Mouse (Mus musculus) heart, embryonic 16.5 days (tissue): ENCODE data around the gene Tinagl1. TPM values are rescaled to one million over a fixed set of nuclear protein-coding genes. Genes with fewer than 3 reads are reported as not detected.

Experiments used
- ATAC-seq: fragments of 200-750 bp; cut with Nextera tagmentation; replicated peaks from 2 replicates; pipeline ENCODE4 v1.8.0; 2017; ENCODE audit warnings: moderate number of reproducible peaks; ENCODE audit not compliant: insufficient read depth, low FRiP score; ENCODE audit errors: extremely low read depth
- H3K27ac ChIP-seq: fragments of 300-500 bp; sonication (generic); 2 replicates; pipeline ENCODE4 v1.5.1; 2014; ENCODE audit warnings: mild to moderate bottlenecking, low read length, control low read depth, moderate library complexity
- H3K27me3 ChIP-seq: fragments of 300-500 bp; sonication (generic); 2 replicates; pipeline ENCODE4 v1.6.1; 2014; ENCODE audit warnings: low read length, mixed read lengths; ENCODE audit not compliant: control insufficient read depth, insufficient read depth
- H3K36me3 ChIP-seq: fragments of 300-500 bp; sonication (generic); 2 replicates; pipeline ENCODE4 v1.6.1; 2014; ENCODE audit not compliant: control insufficient read depth, insufficient read depth
- H3K4me1 ChIP-seq: fragments of 300-500 bp; sonication (generic); 2 replicates; pipeline ENCODE4 v1.6.1; 2014; ENCODE audit warnings: low read length, mixed read lengths; ENCODE audit not compliant: control insufficient read depth, insufficient read depth
- H3K4me2 ChIP-seq: fragments of 300-500 bp; sonication (generic); 2 replicates; pipeline ENCODE4 v1.6.1; 2014; ENCODE audit warnings: low read depth, mild to moderate bottlenecking, control low read depth, low read length
- H3K4me3 ChIP-seq: fragments of 300-500 bp; sonication (generic); 2 replicates; pipeline ENCODE4 v1.5.1; 2014; ENCODE audit warnings: mild to moderate bottlenecking, control low read depth, low read length
- H3K9ac ChIP-seq: fragments of 300-500 bp; sonication (generic); 2 replicates; pipeline ENCODE4 v1.6.1; 2014; ENCODE audit warnings: low read length, control low read depth
- H3K9me3 ChIP-seq: fragments of 300-500 bp; sonication (generic); replicated peaks from 2 replicates; pipeline ENCODE4 v1.6.1; 2016; ENCODE audit warnings: low read length; ENCODE audit not compliant: control insufficient read depth
- WGBS: fragments of 180-500 bp; shearing (Covaris S2); extraction: QIAGEN DNeasy Blood & Tissue Kit; methylation state at CpG from one replicate; pipeline ENCODE4 v1.1.7; 2014; 5-methylcytosine and 5-hydroxymethylcytosine counted together
- polyA plus RNA-seq: library from polyadenylated mRNA; unstranded; fragments of >200 nt; fragmentation: Nextera tagmentation; extraction: Ambion mirVana; gene quantifications from 2 replicates; pipeline ENCODE4 v1.2.1, GENCODE M21; 2015

The Tinagl1 gene
- polyA plus RNA-seq, 1 experiment from 2014 or later: 61.2 TPM

- 46% methylated on average over 9 of the region's 9 CpGs for WGBS
- Histone ChIP-seq H3K27ac (no peak overlapping the region), H3K36me3 (no peaks in the 10 kb centered on the region), H3K27me3 (peaks cover 39% of the 10 kb centered on the region), H3K9ac (no peak overlapping the region), H3K4me2 (no peak overlapping the region), H3K4me3 (no peak overlapping the region), H3K4me1 (peaks cover 11% of the 10 kb centered on the region), H3K9me3 (no peaks in the 10 kb centered on the region)
- no peak for ATAC-seq
Observed at GRCm38 (mm10) chr4:130140992-130141402, 33.9 kb downstream of the Tinagl1 start.

DNA sequence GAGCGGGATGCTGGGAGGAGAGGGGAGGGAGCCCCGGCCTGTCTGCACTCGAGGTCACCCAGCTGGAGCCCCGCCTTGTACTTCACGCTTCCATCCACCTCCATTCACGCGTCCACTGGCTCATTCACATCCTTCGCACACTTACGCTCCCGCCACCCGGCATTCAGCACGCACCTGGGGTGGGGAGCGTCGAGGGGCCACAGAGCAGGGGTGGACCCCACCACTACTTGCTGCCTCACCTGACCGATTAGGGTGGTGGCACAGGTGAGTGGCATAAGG, 35.8 kb downstream of the Tinagl1 start, which contains the start of gene Hcrtr1:
Gene Hcrtr1 (minus strand): TSS at position 146 of the 279 bp plus-strand sequence.
- Histone ChIP-seq H3K9me3 (no peaks in the 10 kb centered on the region), H3K27me3 (peaks cover 42% of the 10 kb centered on the region), H3K4me2 (peak within 1 kb of the TSS; percentile 75), H3K9ac (peak within 1 kb of the TSS; percentile 47; the same call in 1 of the 2 replicates), H3K36me3 (no peaks in the 10 kb centered on the region), H3K4me3 (peak within 1 kb of the TSS; percentile 47), H3K27ac (no peak within 1 kb of the TSS), H3K4me1 (peaks cover 11% of the 10 kb centered on the region)
- no peak; the same call in 1 of the 2 replicates for ATAC-seq
- WGBS: 3% methylated on average over 15 of the region's 15 CpGs

DNA sequence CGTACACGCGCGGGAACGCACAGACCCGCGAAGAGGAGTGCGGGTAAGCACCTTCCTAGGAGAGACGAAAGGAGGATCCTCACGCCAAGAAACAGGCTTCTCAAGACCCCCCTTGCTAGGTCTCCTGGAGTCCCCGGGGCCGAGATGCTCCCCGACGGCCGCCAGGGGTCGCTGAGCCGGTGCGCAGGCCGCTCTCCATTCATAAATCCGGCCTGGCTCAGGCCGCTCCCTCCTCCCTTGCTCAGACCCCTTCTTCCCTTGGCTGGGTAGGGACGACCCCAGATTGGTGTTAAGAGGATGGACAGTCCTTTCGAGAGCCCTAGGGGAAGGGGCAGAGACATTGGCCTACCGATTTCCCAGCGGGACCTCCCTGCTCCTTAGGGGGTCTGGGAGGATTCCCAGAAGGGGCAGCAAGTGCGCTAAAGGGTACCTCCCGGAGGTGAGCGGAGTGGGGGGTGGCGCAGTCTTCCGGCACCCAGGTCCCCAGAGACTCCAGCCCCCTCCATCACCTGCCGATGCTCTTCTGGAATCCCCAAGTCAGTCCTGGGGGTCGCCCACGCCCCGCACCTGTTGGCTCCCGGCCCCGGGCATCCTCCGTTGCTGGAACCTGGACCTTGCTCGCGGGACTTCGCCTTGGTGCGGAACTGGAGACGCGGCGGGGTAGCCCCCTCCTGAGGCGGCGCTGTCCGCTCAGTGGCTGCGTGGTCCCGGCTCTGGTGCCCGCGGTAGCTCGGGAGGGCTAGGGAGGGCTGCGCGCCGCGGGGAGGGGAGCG, 36.3 kb downstream of the Tinagl1 start:
- Histone ChIP-seq H3K27ac (no peak overlapping the region), H3K9ac (peak overlapping the region; percentile 47; the same call in 1 of the 2 replicates), H3K4me3 (peak overlapping the region; percentile 47), H3K4me1 (peaks cover 11% of the 10 kb centered on the region), H3K9me3 (no peaks in the 10 kb centered on the region), H3K27me3 (peaks cover 42% of the 10 kb centered on the region), H3K36me3 (no peaks in the 10 kb centered on the region), H3K4me2 (peak overlapping the region; percentile 75)
- under 1% methylated on average over 57 of the region's 57 CpGs for WGBS
- ATAC-seq: peak; percentile 69

DNA sequence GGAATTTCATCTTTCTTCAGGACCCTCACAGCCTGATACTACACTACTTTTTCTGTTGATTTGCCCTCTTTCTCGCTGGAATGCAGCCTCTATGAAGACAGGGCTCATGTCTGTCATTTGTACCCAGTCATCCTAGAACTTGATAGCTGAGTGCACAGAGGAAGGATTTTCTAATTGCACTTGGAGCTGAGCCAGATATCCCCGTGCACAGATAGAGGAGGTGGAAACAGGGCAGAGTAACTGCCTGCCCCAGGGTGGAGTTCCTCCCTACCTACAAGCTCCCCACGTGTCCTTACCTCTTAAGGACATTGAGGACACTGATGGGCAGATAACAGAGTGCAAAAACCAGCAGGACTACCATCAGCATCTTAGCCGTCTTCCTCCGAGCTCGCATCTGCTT, 41.5 kb downstream of the Tinagl1 start:
- Histone ChIP-seq H3K9me3 (no peaks in the 10 kb centered on the region), H3K4me2 (no peak overlapping the region), H3K27ac (no peak overlapping the region), H3K27me3 (peaks cover 16% of the 10 kb centered on the region), H3K36me3 (no peaks in the 10 kb centered on the region), H3K4me1 (peaks cover 2% of the 10 kb centered on the region; the same call in 1 of the 2 replicates), H3K9ac (no peak overlapping the region), H3K4me3 (no peak overlapping the region)
- ATAC-seq: no peak
- 41% methylated on average over 6 of the region's 6 CpGs for WGBS

GRCm38 (mm10) chr4:130131448-130132105, 43.3 kb downstream of the Tinagl1 start:
- no peak for ATAC-seq
- H3K27me3 ChIP-seq: peaks cover 6% of the 10 kb centered on the region; the same call in 1 of the 2 replicates
- H3K36me3 ChIP-seq: peaks cover 10% of the 10 kb centered on the region
- H3K27ac ChIP-seq: no peak overlapping the region
- no peak overlapping the region for H3K9ac ChIP-seq
- H3K4me3 ChIP-seq: no peak overlapping the region
- H3K4me1 ChIP-seq: no peaks in the 10 kb centered on the region
- no peaks in the 10 kb centered on the region for H3K9me3 ChIP-seq
- 83% methylated on average over 7 of the region's 7 CpGs for WGBS
- no peak overlapping the region for H3K4me2 ChIP-seq

DNA sequence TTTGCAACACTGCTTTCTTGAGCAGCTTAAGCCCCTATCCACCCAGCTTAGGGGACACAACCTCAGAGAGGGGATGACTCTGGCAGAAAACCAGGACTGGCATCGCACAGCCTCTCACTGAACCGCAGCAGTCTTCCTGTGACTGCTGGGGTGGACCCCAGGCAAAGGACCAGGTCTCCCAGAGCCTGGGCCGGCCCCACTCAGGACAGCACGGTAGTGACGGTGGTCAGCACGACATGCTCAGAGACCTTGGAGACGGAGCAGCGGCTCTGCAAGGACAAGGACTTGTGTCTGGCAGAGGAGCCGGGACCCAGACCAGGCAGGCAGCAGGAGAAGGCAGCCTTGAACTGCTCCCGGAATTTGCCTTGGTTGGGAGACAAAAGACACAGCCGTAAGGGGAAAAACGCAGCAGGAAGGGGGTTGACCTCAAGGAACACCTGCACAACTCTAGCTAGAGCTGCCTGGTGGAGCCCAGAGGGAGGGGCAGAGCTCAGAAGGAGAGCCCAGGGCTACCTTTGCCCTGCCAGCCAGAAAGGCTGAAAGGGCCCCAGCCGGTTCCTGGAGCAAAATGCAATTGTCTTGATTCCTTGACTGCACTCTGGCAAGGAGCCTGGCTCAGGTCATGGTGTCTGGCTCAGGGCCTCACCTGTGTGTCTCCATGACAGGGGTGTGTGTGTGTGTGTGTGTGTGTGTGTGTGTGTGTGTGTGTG, 44.1 kb downstream of the Tinagl1 start:
- no peak overlapping the region for H3K4me3 ChIP-seq
- WGBS: 65% methylated on average over 13 of the region's 13 CpGs
- peaks cover 12% of the 10 kb centered on the region for H3K36me3 ChIP-seq
- no peak overlapping the region for H3K4me2 ChIP-seq
- H3K27ac ChIP-seq: no peak overlapping the region
- no peak overlapping the region for H3K9ac ChIP-seq
- H3K9me3 ChIP-seq: no peaks in the 10 kb centered on the region
- ATAC-seq: no peak
- H3K27me3 ChIP-seq: 0 out of 2 replicates have a peak, but pooled peaks cover 2% of the 10 kb centered on the region
- H3K4me1 ChIP-seq: no peaks in the 10 kb centered on the region

DNA sequence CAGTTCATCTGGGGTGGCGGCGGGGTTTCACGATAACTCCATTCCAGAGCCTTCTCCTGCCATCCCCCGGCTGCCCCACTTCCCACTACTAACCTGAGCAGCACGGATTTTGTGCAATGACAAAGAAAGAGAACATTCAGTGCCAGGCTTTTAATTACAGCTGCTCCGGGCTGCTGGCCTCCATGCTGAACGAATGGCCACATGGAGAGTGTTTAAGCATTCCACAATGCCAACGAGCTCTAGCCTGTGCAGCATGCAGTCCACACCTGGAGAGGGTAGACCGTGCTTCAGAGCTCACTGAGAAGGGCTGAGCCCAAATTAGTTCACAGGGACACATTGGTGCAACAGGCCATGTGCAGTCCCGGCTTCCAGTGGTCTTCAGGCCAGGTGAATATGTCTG, 44.8 kb downstream of the Tinagl1 start:
- ATAC-seq: no peak
- Histone ChIP-seq H3K27ac (no peak overlapping the region), H3K9ac (no peak overlapping the region), H3K4me2 (no peak overlapping the region), H3K4me1 (no peaks in the 10 kb centered on the region), H3K9me3 (no peaks in the 10 kb centered on the region), H3K27me3 (no peaks in the 10 kb centered on the region), H3K4me3 (no peak overlapping the region), H3K36me3 (peaks cover 19% of the 10 kb centered on the region)
- 80% methylated on average over 10 of the region's 10 CpGs for WGBS

DNA sequence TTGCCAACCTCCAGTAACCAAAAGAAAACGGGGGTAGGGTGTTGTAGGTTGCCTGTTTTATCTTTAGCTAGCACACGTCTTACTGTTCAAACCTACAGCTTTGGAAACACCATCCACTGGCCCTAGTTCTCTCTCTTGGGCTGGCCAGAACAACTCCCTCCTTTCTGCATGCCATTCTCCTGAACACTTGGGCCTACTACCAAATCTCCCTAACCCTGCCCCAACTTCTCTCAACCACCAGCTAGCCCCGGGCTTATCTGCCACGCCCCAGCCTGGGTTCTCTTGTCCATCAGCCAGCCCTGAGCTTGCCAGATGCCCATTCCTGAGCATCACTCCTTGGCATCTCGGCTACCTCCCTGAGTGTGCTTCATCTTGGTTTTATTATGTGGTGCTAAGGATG, 46.0 kb downstream of the Tinagl1 start:
- no peak overlapping the region for H3K4me3 ChIP-seq
- WGBS: 75% methylated on average over 5 of the region's 5 CpGs
- H3K4me2 ChIP-seq: no peak overlapping the region
- H3K36me3 ChIP-seq: peaks cover 21% of the 10 kb centered on the region
- H3K27ac ChIP-seq: no peak overlapping the region
- no peaks in the 10 kb centered on the region for H3K27me3 ChIP-seq
- no peaks in the 10 kb centered on the region for H3K9me3 ChIP-seq
- no peak overlapping the region for H3K9ac ChIP-seq
- H3K4me1 ChIP-seq: no peaks in the 10 kb centered on the region
- ATAC-seq: no peak

- H3K9me3 ChIP-seq: no peaks in the 10 kb centered on the region
- WGBS: 74% methylated on average over 5 of the region's 5 CpGs
- no peak overlapping the region for H3K9ac ChIP-seq
- no peak; the same call in 1 of the 2 replicates for ATAC-seq
- no peak overlapping the region for H3K27ac ChIP-seq
- H3K36me3 ChIP-seq: peaks cover 34% of the 10 kb centered on the region
- H3K4me2 ChIP-seq: no peak overlapping the region
- no peaks in the 10 kb centered on the region for H3K4me1 ChIP-seq
- no peaks in the 10 kb centered on the region for H3K27me3 ChIP-seq
- no peak overlapping the region for H3K4me3 ChIP-seq
Observed at GRCm38 (mm10) chr4:130125935-130126334, 49.0 kb downstream of the Tinagl1 start.
